Mouse (Mus musculus) stomach, embryonic 15.5 days (tissue): ENCODE results near the gene Nxpe2. TPM values are rescaled to one million over a fixed set of nuclear protein-coding genes. Genes with fewer than 3 reads are reported as not detected.

Experiments
- ATAC-seq: fragments of 200-750 bp; cut with Nextera tagmentation; 2 replicates; pipeline ENCODE4 v1.8.0; 2017; ENCODE audit warnings: low read depth, moderate number of reproducible peaks, moderate TSS enrichment; ENCODE audit not compliant: insufficient read depth, low FRiP score
- H3K27ac ChIP-seq: fragments of 300-500 bp; sonication (generic); 2 replicates; pipeline ENCODE4 v1.5.1; 2015; ENCODE audit warnings: mild to moderate bottlenecking, inconsistent platforms
- H3K27me3 ChIP-seq: fragments of 300-500 bp; sonication (generic); replicated peaks from 2 replicates; pipeline ENCODE4 v1.6.1; 2015; ENCODE audit warnings: inconsistent platforms
- H3K36me3 ChIP-seq: fragments of 300-500 bp; sonication (generic); 2 replicates; pipeline ENCODE4 v1.6.1; 2015; ENCODE audit warnings: inconsistent platforms
- H3K4me1 ChIP-seq: fragments of 300-500 bp; sonication (generic); 2 replicates; pipeline ENCODE4 v1.6.1; 2015; ENCODE audit warnings: inconsistent platforms
- H3K4me2 ChIP-seq: fragments of 300-500 bp; sonication (generic); 2 replicates; pipeline ENCODE4 v1.6.1; 2015; ENCODE audit warnings: mild to moderate bottlenecking, inconsistent platforms
- H3K4me3 ChIP-seq: fragments of 300-500 bp; sonication (generic); replicated peaks from 2 replicates; pipeline ENCODE4 v1.5.1; 2015; ENCODE audit warnings: inconsistent platforms
- H3K9ac ChIP-seq: fragments of 300-500 bp; sonication (generic); 2 replicates; pipeline ENCODE4 v1.6.1; 2015; ENCODE audit warnings: inconsistent platforms
- H3K9me3 ChIP-seq: fragments of 300-500 bp; sonication (generic); 2 replicates; pipeline ENCODE4 v1.6.1; 2016; ENCODE audit warnings: inconsistent platforms
- WGBS: fragments of 180-500 bp; shearing (Covaris S2); methylation state at CpG from one replicate; pipeline ENCODE4 v1.1.7; 2015; 5-methylcytosine and 5-hydroxymethylcytosine counted together
- polyA plus RNA-seq: library from polyadenylated mRNA; unstranded; fragments of >200 nt; fragmentation: Nextera tagmentation; extraction: Ambion mirVana; gene quantifications from 2 replicates; pipeline ENCODE4 v1.2.1, GENCODE M21; 2015

The Nxpe2 gene
- polyA plus RNA-seq, 1 experiment from 2014 or later: 11.1 TPM

- H3K9me3 ChIP-seq: no peaks in the 10 kb centered on the region
- H3K4me1 ChIP-seq: no peaks in the 10 kb centered on the region
- no peak overlapping the region for H3K4me3 ChIP-seq
- H3K27me3 ChIP-seq: no peaks in the 10 kb centered on the region
- H3K4me2 ChIP-seq: no peak overlapping the region
- H3K36me3 ChIP-seq: no peaks in the 10 kb centered on the region
- H3K9ac ChIP-seq: no peak overlapping the region
- no peak overlapping the region for H3K27ac ChIP-seq
- WGBS: 98% methylated on average over 1 of the region's 1 CpGs
- no peak for ATAC-seq
Observed at GRCm38 (mm10) chr9:48290281-48290680, 63.0 kb downstream of the Nxpe2 start.

GRCm38 (mm10) chr9:48284221-48284620, 69.0 kb downstream of the Nxpe2 start:
- Histone ChIP-seq H3K27ac (no peak overlapping the region), H3K9me3 (no peaks in the 10 kb centered on the region), H3K9ac (no peak overlapping the region), H3K36me3 (no peaks in the 10 kb centered on the region), H3K4me3 (no peak overlapping the region), H3K27me3 (no peaks in the 10 kb centered on the region), H3K4me2 (no peak overlapping the region), H3K4me1 (no peaks in the 10 kb centered on the region)
- WGBS: 65% methylated on average over 8 of the region's 8 CpGs
- ATAC-seq: no peak

DNA sequence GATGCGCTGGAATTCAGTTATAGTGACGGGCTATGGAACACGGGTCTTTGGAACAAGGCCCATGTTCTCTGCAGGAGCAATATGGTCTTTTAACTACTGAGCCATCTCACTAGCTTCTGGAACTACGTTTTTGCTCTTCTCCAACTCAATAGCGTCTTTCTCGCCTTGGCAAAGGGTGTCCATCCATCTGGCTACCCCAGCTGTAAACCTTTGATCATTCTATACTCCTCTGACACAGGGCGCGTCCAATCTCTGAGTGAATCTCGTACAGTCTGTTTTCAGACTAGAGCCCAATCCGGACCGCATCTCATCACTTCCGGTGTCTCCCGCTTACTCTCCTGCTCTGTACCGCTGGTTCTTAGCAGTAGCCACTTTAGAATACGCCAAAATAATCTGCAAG, 76.4 kb downstream of the Nxpe2 start:
- no peaks in the 10 kb centered on the region for H3K9me3 ChIP-seq
- no peak for ATAC-seq
- H3K4me2 ChIP-seq: no peak overlapping the region
- 90% methylated on average over 15 of the region's 15 CpGs for WGBS
- H3K27ac ChIP-seq: no peak overlapping the region
- H3K4me1 ChIP-seq: no peaks in the 10 kb centered on the region
- H3K27me3 ChIP-seq: no peaks in the 10 kb centered on the region
- H3K9ac ChIP-seq: no peak overlapping the region
- no peak overlapping the region for H3K4me3 ChIP-seq
- no peaks in the 10 kb centered on the region for H3K36me3 ChIP-seq

Other genes with a start within 250 kb of the Nxpe2 start
- gene Nxpe4, start 191.4 kb downstream of the Nxpe2 start, polyA plus RNA-seq: 5.8 and 6.0 TPM in 2 replicates
- 140 and 144 TPM in 2 replicates for gene Rexo2, start 127.2 kb upstream of the Nxpe2 start, polyA plus RNA-seq
- 112 and 117 TPM in 2 replicates for gene Rbm7, start 141.8 kb upstream of the Nxpe2 start, polyA plus RNA-seq
- gene Gm5617, start 142.0 kb upstream of the Nxpe2 start, polyA plus RNA-seq: 30.8 and 32.0 TPM in 2 replicates